Mouse (Mus musculus): ENCODE measurements around the gene Tas1r2. TPM values are rescaled to one million over a fixed set of nuclear protein-coding genes. Genes with fewer than 3 reads are reported as not detected.

Gene Tas1r2
- polyA plus RNA-seq, 1 experiment from 2014 or later, result not detected

DNA sequence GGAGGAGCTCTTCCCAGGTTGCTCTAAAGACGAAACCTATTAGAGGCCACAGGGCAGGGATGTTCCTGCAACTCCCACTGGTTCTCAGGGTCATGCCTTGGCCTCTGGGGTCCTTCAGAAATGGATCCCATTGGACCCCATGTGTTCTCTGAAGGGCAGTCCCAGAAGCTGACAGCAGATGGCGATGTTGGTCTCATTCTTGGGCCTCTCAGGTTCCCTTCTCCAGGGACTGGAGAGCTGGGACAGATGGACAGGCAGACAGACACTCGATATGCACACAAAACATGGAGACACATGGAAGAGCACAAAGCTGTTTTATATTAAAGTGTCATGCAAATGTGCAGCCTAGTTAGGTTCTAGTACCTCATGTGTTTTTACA is 31.3 kb downstream of the Tas1r2 start:
- 11% methylated on average over 3 of the region's 3 CpGs for WGBS
- Histone ChIP-seq H3K27ac (ENCODE audit: low read depth, low read length) (no peak overlapping the region), H3K36me3 (ENCODE audit: control insufficient read depth, insufficient read depth, low read length) (no peaks in the 10 kb centered on the region), H3K27me3 (ENCODE audit: control insufficient read depth, insufficient read depth, low read length) (no peaks in the 10 kb centered on the region), H3K4me1 (ENCODE audit: control insufficient read depth, insufficient read depth, low read length) (no peaks in the 10 kb centered on the region), H3K9ac (replicated peaks; ENCODE audit: low read depth, low read length) (no peak overlapping the region), H3K4me2 (ENCODE audit: low read depth, low read length) (no peak overlapping the region), H3K4me3 (ENCODE audit: low read depth, low read length) (no peak overlapping the region), H3K9me3 (ENCODE audit: control insufficient read depth, low read length) (no peaks in the 10 kb centered on the region)
- ATAC-seq (ENCODE audit: low read depth), result no peak

DNA sequence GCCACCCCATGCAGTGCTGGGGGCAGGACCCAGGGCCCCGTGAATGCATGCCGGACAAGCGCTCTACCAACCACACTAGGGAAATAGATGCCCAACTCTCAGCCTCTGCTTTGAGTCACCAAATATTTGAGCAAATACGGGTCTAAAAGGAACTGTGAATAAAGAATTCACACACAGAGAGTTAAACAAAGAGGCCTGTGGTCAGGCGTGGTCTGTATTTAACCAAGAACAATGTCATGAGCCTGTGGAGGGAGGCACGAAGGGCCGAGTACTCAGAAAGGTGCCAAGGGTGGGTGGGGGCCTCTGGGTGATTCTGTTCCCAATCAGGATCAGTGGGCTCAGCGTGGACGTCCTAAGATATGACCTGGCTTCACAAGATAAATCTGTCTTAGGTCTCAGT is 34.7 kb downstream of the Tas1r2 start:
- Histone ChIP-seq H3K9ac (replicated peaks; ENCODE audit: low read depth, low read length) (no peak overlapping the region), H3K4me3 (ENCODE audit: low read depth, low read length) (no peak overlapping the region), H3K4me1 (ENCODE audit: control insufficient read depth, insufficient read depth, low read length) (no peaks in the 10 kb centered on the region), H3K27me3 (ENCODE audit: control insufficient read depth, insufficient read depth, low read length) (no peaks in the 10 kb centered on the region), H3K27ac (ENCODE audit: low read depth, low read length) (no peak overlapping the region), H3K9me3 (ENCODE audit: control insufficient read depth, low read length) (no peaks in the 10 kb centered on the region), H3K4me2 (ENCODE audit: low read depth, low read length) (no peak overlapping the region), H3K36me3 (ENCODE audit: control insufficient read depth, insufficient read depth, low read length) (no peaks in the 10 kb centered on the region)
- 51% methylated on average over 9 of the region's 9 CpGs for WGBS
- no peak for ATAC-seq (ENCODE audit: low read depth)

DNA sequence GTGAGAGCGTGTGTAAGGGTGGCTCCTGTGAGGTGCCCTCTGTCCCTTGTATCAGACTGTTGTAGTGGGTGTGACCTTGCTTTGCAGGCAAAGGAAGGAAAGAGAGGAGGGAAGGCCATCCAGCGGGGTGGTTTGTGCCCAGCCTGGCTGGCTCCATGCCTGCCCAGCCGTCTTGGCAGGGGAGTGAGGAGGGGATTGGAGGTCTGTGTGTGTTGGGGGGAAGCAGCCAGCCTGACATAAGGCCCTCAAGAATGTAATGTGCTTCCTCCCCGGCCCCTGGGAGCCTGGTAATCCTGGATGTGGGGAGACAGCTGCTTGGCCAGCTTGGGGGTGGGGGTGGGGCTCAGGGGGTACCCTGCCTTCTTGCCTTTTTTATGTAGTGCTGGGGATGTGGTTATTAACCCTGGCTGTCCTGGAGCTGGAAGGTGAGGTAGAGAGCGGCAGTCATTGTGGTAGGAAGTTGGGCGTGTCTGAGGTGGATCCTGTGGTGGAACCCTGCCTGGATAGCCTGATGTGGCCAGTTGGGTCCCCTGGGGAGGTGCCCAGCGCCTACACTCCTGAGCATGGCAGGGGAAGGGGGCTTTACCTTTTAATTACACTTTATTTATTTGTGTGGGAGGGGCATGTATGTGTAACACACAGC is 36.4 kb downstream of the Tas1r2 start:
- Histone ChIP-seq H3K27ac (ENCODE audit: low read depth, low read length) (no peak overlapping the region), H3K9ac (replicated peaks; ENCODE audit: low read depth, low read length) (no peak overlapping the region), H3K36me3 (ENCODE audit: control insufficient read depth, insufficient read depth, low read length) (no peaks in the 10 kb centered on the region), H3K4me2 (ENCODE audit: low read depth, low read length) (no peak overlapping the region), H3K9me3 (ENCODE audit: control insufficient read depth, low read length) (no peaks in the 10 kb centered on the region), H3K4me3 (ENCODE audit: low read depth, low read length) (no peak overlapping the region), H3K27me3 (ENCODE audit: control insufficient read depth, insufficient read depth, low read length) (no peaks in the 10 kb centered on the region), H3K4me1 (ENCODE audit: control insufficient read depth, insufficient read depth, low read length) (no peaks in the 10 kb centered on the region)
- 39% methylated on average over 7 of the region's 7 CpGs for WGBS
- ATAC-seq (ENCODE audit: low read depth), result no peak

DNA sequence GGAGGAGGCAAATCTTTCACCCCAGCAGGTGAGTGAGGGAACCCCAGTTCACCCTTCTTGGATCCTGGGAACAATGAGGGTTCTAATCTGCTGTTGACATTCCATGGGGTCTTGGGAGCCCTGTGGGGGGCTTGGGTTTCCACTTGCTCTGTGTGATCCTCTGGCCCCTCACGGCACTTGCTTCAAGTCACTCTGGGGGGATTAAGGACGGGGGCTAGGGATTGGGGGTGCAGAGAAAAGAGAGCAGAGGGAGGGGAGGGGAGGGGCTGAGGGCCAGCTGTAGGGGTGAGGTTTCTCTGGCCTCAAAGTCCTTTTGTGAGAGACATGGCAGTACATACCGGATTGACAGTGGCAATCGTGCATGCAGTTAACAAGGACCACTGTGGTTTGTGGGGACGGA is 40.0 kb downstream of the Tas1r2 start:
- Histone ChIP-seq H3K36me3 (ENCODE audit: control insufficient read depth, insufficient read depth, low read length) (no peaks in the 10 kb centered on the region), H3K4me2 (ENCODE audit: low read depth, low read length) (no peak overlapping the region), H3K9ac (replicated peaks; ENCODE audit: low read depth, low read length) (no peak overlapping the region), H3K4me1 (ENCODE audit: control insufficient read depth, insufficient read depth, low read length) (peaks cover 5% of the 10 kb centered on the region; the same call in 1 of the 2 replicates), H3K27ac (ENCODE audit: low read depth, low read length) (no peak overlapping the region), H3K27me3 (ENCODE audit: control insufficient read depth, insufficient read depth, low read length) (no peaks in the 10 kb centered on the region), H3K4me3 (ENCODE audit: low read depth, low read length) (no peak overlapping the region), H3K9me3 (ENCODE audit: control insufficient read depth, low read length) (no peaks in the 10 kb centered on the region)
- ATAC-seq (ENCODE audit: low read depth), result no peak
- WGBS, result 54% methylated on average over 5 of the region's 5 CpGs

DNA sequence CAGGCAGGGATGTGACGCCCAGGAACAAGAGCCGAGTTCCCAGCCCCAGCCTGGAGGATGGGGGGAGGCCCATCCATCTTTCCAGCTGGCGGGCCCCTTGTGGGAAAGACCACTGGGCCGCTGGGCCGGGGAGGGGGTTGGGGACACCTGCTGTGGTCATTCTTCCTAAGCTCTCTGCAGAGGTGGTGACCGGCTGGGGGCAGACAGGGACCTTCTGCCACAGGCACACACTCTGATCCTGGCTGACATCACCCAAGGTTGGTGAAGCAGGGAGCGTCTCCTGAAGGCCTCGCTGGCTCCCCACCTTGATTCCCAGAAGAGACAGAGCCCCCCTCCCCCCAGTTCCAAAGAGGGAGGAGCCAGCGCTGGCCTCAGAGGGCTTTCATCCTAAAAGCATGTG is 44.4 kb downstream of the Tas1r2 start:
- H3K36me3 ChIP-seq (ENCODE audit: control insufficient read depth, insufficient read depth, low read length), result no peaks in the 10 kb centered on the region
- ATAC-seq (ENCODE audit: low read depth), result no peak
- H3K27me3 ChIP-seq (ENCODE audit: control insufficient read depth, insufficient read depth, low read length), result no peaks in the 10 kb centered on the region
- no peak overlapping the region for H3K4me3 ChIP-seq (ENCODE audit: low read depth, low read length)
- H3K9ac ChIP-seq (replicated peaks; ENCODE audit: low read depth, low read length), result no peak overlapping the region
- H3K9me3 ChIP-seq (ENCODE audit: control insufficient read depth, low read length), result no peaks in the 10 kb centered on the region
- no peak overlapping the region for H3K27ac ChIP-seq (ENCODE audit: low read depth, low read length)
- H3K4me2 ChIP-seq (ENCODE audit: low read depth, low read length), result no peak overlapping the region
- H3K4me1 ChIP-seq (ENCODE audit: control insufficient read depth, insufficient read depth, low read length), result peaks cover 5% of the 10 kb centered on the region; the same call in 1 of the 2 replicates
- WGBS, result 5% methylated on average over 9 of the region's 9 CpGs

DNA sequence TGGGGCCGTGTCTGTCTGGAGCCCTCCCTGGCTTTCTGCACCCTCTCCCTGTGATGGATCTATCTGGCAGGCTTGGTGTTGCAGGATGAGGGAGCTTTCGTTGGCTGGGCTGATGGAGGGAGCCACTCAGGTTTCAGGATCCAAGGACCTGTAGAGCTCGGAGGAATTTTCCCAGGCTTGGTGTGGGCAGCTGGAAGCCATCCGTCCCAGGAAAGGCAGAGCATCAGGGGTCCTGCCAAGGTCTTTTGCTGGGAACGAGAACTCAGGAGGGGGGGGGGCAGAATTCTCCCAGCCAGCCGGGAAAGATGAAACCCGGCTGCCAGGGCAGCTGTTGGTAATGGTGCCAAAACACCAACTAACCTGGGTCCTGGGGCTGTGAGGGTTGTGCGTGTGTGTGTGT is 45.3 kb downstream of the Tas1r2 start:
- no peaks in the 10 kb centered on the region for H3K36me3 ChIP-seq (ENCODE audit: control insufficient read depth, insufficient read depth, low read length)
- H3K4me3 ChIP-seq (ENCODE audit: low read depth, low read length), result no peak overlapping the region
- no peak overlapping the region for H3K27ac ChIP-seq (ENCODE audit: low read depth, low read length)
- no peak for ATAC-seq (ENCODE audit: low read depth)
- no peak overlapping the region for H3K4me2 ChIP-seq (ENCODE audit: low read depth, low read length)
- no peaks in the 10 kb centered on the region for H3K27me3 ChIP-seq (ENCODE audit: control insufficient read depth, insufficient read depth, low read length)
- H3K4me1 ChIP-seq (ENCODE audit: control insufficient read depth, insufficient read depth, low read length), result peaks cover 5% of the 10 kb centered on the region; the same call in 1 of the 2 replicates
- WGBS, result 63% methylated on average over 8 of the region's 8 CpGs
- no peak overlapping the region for H3K9ac ChIP-seq (replicated peaks; ENCODE audit: low read depth, low read length)
- H3K9me3 ChIP-seq (ENCODE audit: control insufficient read depth, low read length), result no peaks in the 10 kb centered on the region

DNA sequence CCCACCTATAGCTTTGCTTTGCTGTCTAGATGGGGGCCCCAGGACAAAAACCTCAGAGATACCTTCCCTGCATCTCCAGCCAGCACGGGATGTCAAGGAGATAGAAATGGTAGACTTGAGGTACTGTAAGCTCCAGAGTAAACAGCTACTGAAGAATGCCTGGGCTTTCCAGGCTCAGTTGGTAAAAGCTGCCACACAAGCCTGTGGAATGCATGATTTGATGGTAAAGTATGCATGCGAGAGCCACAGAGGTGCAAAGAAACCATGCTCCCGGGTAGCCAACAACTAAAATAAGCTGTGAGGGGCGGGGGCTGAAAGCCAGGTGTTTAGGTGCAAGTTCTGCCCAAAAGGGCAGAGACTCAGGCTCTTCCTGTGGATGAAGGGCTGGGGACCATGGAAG is 49.6 kb downstream of the Tas1r2 start:
- no peaks in the 10 kb centered on the region; the same call in 1 of the 2 replicates for H3K4me1 ChIP-seq (ENCODE audit: control insufficient read depth, insufficient read depth, low read length)
- no peaks in the 10 kb centered on the region for H3K27me3 ChIP-seq (ENCODE audit: control insufficient read depth, insufficient read depth, low read length)
- no peak overlapping the region for H3K9ac ChIP-seq (replicated peaks; ENCODE audit: low read depth, low read length)
- WGBS, result 61% methylated on average over 4 of the region's 4 CpGs
- no peak overlapping the region for H3K4me3 ChIP-seq (ENCODE audit: low read depth, low read length)
- ATAC-seq (ENCODE audit: low read depth), result no peak
- no peak overlapping the region for H3K4me2 ChIP-seq (ENCODE audit: low read depth, low read length)
- H3K9me3 ChIP-seq (ENCODE audit: control insufficient read depth, low read length), result no peaks in the 10 kb centered on the region
- no peaks in the 10 kb centered on the region for H3K36me3 ChIP-seq (ENCODE audit: control insufficient read depth, insufficient read depth, low read length)
- H3K27ac ChIP-seq (ENCODE audit: low read depth, low read length), result no peak overlapping the region

DNA sequence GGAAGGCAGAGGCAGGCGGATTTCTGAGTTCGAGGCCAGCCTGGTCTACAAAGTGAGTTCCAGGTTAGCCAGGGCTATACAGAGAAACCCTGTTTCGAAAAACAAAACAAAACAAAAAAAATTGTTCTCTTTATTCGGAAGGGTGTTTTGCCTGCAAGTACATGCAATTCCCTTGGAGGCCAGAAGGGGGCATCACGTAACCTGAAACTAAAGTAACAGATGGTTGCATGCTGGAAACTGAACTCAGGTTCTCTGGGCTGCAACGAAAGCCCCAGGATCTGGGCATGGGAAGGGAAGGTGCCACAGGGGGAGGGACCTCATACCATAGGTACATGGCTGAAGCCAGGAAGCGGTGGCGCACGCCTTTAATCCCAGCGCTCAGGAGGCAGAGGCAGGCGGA is 50.1 kb downstream of the Tas1r2 start:
- WGBS, result 82% methylated on average over 11 of the region's 11 CpGs
- H3K36me3 ChIP-seq (ENCODE audit: control insufficient read depth, insufficient read depth, low read length), result no peaks in the 10 kb centered on the region
- H3K4me2 ChIP-seq (ENCODE audit: low read depth, low read length), result no peak overlapping the region
- H3K27ac ChIP-seq (ENCODE audit: low read depth, low read length), result no peak overlapping the region
- no peak overlapping the region for H3K4me3 ChIP-seq (ENCODE audit: low read depth, low read length)
- no peak overlapping the region for H3K9ac ChIP-seq (replicated peaks; ENCODE audit: low read depth, low read length)
- ATAC-seq (ENCODE audit: low read depth), result no peak
- H3K4me1 ChIP-seq (ENCODE audit: control insufficient read depth, insufficient read depth, low read length), result no peaks in the 10 kb centered on the region
- H3K9me3 ChIP-seq (ENCODE audit: control insufficient read depth, low read length), result no peaks in the 10 kb centered on the region
- no peaks in the 10 kb centered on the region for H3K27me3 ChIP-seq (ENCODE audit: control insufficient read depth, insufficient read depth, low read length)

DNA sequence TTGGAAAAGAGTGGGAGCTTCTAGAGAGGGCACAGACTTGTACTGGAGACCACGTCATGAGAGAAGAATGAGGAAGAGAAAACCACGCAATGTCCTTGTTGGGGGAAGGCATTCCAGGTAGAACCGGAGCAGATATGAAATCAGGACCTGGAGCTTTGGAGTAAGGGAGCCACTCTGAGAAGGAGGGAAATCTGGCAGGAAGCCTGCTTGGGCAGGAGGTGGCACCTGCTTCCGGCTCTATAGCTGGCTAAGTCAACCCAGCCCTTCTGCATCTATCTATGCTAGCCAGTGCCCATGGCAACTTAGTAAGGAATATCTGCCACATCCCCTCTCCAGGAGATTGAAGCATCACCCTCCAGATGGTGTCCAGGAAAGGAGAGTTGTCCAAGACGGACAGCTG is 52.6 kb downstream of the Tas1r2 start:
- H3K4me2 ChIP-seq (ENCODE audit: low read depth, low read length), result no peak overlapping the region
- no peaks in the 10 kb centered on the region for H3K9me3 ChIP-seq (ENCODE audit: control insufficient read depth, low read length)
- H3K27ac ChIP-seq (ENCODE audit: low read depth, low read length), result no peak overlapping the region
- no peak overlapping the region for H3K4me3 ChIP-seq (ENCODE audit: low read depth, low read length)
- ATAC-seq (ENCODE audit: low read depth), result no peak
- H3K27me3 ChIP-seq (ENCODE audit: control insufficient read depth, insufficient read depth, low read length), result no peaks in the 10 kb centered on the region
- no peaks in the 10 kb centered on the region for H3K36me3 ChIP-seq (ENCODE audit: control insufficient read depth, insufficient read depth, low read length)
- 81% methylated on average over 5 of the region's 5 CpGs for WGBS
- H3K4me1 ChIP-seq (ENCODE audit: control insufficient read depth, insufficient read depth, low read length), result 0 out of 2 replicates have a peak, but pooled peaks cover 1% of the 10 kb centered on the region
- H3K9ac ChIP-seq (replicated peaks; ENCODE audit: low read depth, low read length), result no peak overlapping the region
